Comparison of ENCODE assay signal across 8 mouse cellular contexts in the genomic region with DNA sequence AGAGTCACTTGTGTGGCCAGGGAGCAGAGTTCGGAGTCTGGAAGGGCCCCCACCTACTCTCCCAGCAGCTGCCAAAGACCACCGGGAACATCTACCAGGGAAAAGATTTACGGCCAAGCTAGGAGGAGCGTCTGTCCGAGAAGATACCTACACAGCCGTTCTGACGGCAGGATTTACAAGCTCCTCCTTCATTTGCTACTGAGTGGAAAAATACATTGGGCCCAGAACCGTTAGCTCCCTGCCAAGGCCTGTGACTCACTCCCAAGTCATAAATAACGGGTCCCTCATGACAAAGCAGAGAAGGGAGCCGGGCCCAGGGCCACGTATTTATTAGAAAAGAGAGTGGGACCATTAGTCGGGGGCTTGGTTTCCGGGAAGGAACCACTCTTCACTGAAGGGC.
DNase-seq lines count a peak whose midpoint lies in the region; ATAC-seq and TF ChIP-seq lines count a peak whose summit lies in the region.

No protein-coding gene starts in this region.

- TF ChIP-seq CTCF in forebrain, postnatal 0 days (IDR thresholded peaks at IDR 0.05; ENCODE audit: low read depth), result no peak
- no peak for TF ChIP-seq CTCF in C2C12 (IDR thresholded peaks at IDR 0.05; ENCODE audit: control insufficient read depth, insufficient read depth, insufficient read length)

- H3K9ac ChIP-seq in forebrain, embryonic 11.5 days (ENCODE audit: low read length), result no peak overlapping the region
- H3K9ac ChIP-seq in forebrain, postnatal 0 days, result no peak overlapping the region
- no peak overlapping the region for H3K9ac ChIP-seq in limb, embryonic 15.5 days
- H3K9ac ChIP-seq in forebrain, embryonic 12.5 days, result no peak overlapping the region

- no peaks in the 10 kb centered on the region for H3K27me3 ChIP-seq in forebrain, embryonic 11.5 days (ENCODE audit: control insufficient read depth, insufficient read depth, low read length)
- no peaks in the 10 kb centered on the region for H3K27me3 ChIP-seq in forebrain, postnatal 0 days (ENCODE audit: insufficient read depth, low read length)
- H3K27me3 ChIP-seq in C2C12 (ENCODE audit: control insufficient read depth, insufficient read depth, insufficient read length), result no peaks in the 10 kb centered on the region
- 0 out of 2 replicates have a peak, but pooled peaks cover 2% of the 10 kb centered on the region for H3K27me3 ChIP-seq in limb, embryonic 15.5 days
- no peaks in the 10 kb centered on the region; the same call in 1 of the 2 replicates for H3K27me3 ChIP-seq in forebrain, embryonic 10.5 days (ENCODE audit: poor library complexity, severe bottlenecking)
- H3K27me3 ChIP-seq in forebrain, embryonic 12.5 days, result no peaks in the 10 kb centered on the region

- no peak overlapping the region for H3K4me3 ChIP-seq in forebrain, embryonic 11.5 days (ENCODE audit: low read depth, low read length)
- no peak overlapping the region for H3K4me3 ChIP-seq in forebrain, postnatal 0 days (ENCODE audit: low read depth, low read length)
- no peak overlapping the region for H3K4me3 ChIP-seq in C2C12 (ENCODE audit: insufficient read depth, poor library complexity, severe bottlenecking)
- no peak overlapping the region for H3K4me3 ChIP-seq in limb, embryonic 15.5 days
- H3K4me3 ChIP-seq in forebrain, embryonic 10.5 days, result no peak overlapping the region
- no peak overlapping the region for H3K4me3 ChIP-seq in forebrain, embryonic 12.5 days (replicated peaks)

- no peak for ATAC-seq in forebrain, embryonic 11.5 days (replicated peaks; ENCODE audit: low FRiP score)
- ATAC-seq in forebrain, postnatal 0 days, result no peak
- ATAC-seq in limb, embryonic 15.5 days (ENCODE audit: insufficient number of reproducible peaks, low FRiP score, low TSS enrichment, low read depth), result peak; percentile 68; the same call in 1 of the 2 replicates
- no peak for ATAC-seq in forebrain, embryonic 12.5 days (ENCODE audit: low FRiP score)

- no peaks in the 10 kb centered on the region for H3K79me3 ChIP-seq in C2C12 (ENCODE audit: low read depth)

- H3K36me3 ChIP-seq in forebrain, embryonic 11.5 days (ENCODE audit: control insufficient read depth, insufficient read depth, low read length), result no peaks in the 10 kb centered on the region
- H3K36me3 ChIP-seq in forebrain, postnatal 0 days (ENCODE audit: insufficient read depth), result no peaks in the 10 kb centered on the region
- no peaks in the 10 kb centered on the region for H3K36me3 ChIP-seq in C2C12 (ENCODE audit: control insufficient read depth, insufficient read depth)
- no peaks in the 10 kb centered on the region for H3K36me3 ChIP-seq in limb, embryonic 15.5 days
- H3K36me3 ChIP-seq in forebrain, embryonic 10.5 days (replicated peaks), result no peaks in the 10 kb centered on the region
- H3K36me3 ChIP-seq in forebrain, embryonic 12.5 days (replicated peaks), result no peaks in the 10 kb centered on the region

- WGBS in forebrain, embryonic 11.5 days, result 88% methylated on average over 13 of the region's 13 CpGs
- 66% methylated on average over 13 of the region's 13 CpGs for WGBS in forebrain, postnatal 0 days
- WGBS in limb, embryonic 15.5 days, result 17% methylated on average over 13 of the region's 13 CpGs
- WGBS in forebrain, embryonic 10.5 days, result 90% methylated on average over 13 of the region's 13 CpGs
- WGBS in forebrain, embryonic 12.5 days, result 90% methylated on average over 13 of the region's 13 CpGs

- intact Hi-C loops in gastrocnemius, postnatal 14 days (cut with DNase I; ENCODE audit: low total_unique reads), result no loop called here

- peak; percentile 25 for DNase-seq in forebrain, embryonic 11.5 days (ENCODE audit: low spot score)
- no peak for DNase-seq in forebrain, postnatal 0 days
- DNase-seq in gastrocnemius, postnatal 14 days, result peak; percentile 71
- no peak for DNase-seq in forebrain, embryonic 10.5 days (ENCODE audit: extremely low spot score, low spot score)
- DNase-seq in thymus, postnatal 14 days, result no peak

- no peaks in the 10 kb centered on the region for H3K9me3 ChIP-seq in forebrain, embryonic 11.5 days (ENCODE audit: control insufficient read depth, low read length)
- H3K9me3 ChIP-seq in forebrain, postnatal 0 days (ENCODE audit: low read length), result no peaks in the 10 kb centered on the region
- H3K9me3 ChIP-seq in limb, embryonic 15.5 days, result no peaks in the 10 kb centered on the region
- no peaks in the 10 kb centered on the region for H3K9me3 ChIP-seq in forebrain, embryonic 10.5 days
- no peaks in the 10 kb centered on the region for H3K9me3 ChIP-seq in forebrain, embryonic 12.5 days

- peak overlapping the region; percentile 9 for H3ac ChIP-seq in C2C12 (ENCODE audit: control insufficient read depth, insufficient read length, low read depth)

- no peak overlapping the region for H3K27ac ChIP-seq in forebrain, embryonic 11.5 days (ENCODE audit: low read depth, low read length)
- H3K27ac ChIP-seq in forebrain, postnatal 0 days (ENCODE audit: low read depth, low read length), result no peak overlapping the region
- peak overlapping the region; percentile 68 for H3K27ac ChIP-seq in limb, embryonic 15.5 days
- H3K27ac ChIP-seq in forebrain, embryonic 10.5 days, result no peak overlapping the region
- no peak overlapping the region for H3K27ac ChIP-seq in forebrain, embryonic 12.5 days

- H3K79me2 ChIP-seq in C2C12 (ENCODE audit: control insufficient read depth, insufficient read depth), result no peaks in the 10 kb centered on the region

- H3K4me1 ChIP-seq in forebrain, embryonic 11.5 days (replicated peaks; ENCODE audit: control insufficient read depth, insufficient read depth, low read length), result no peaks in the 10 kb centered on the region
- H3K4me1 ChIP-seq in forebrain, postnatal 0 days (ENCODE audit: insufficient read depth), result no peaks in the 10 kb centered on the region
- peaks cover 37% of the 10 kb centered on the region for H3K4me1 ChIP-seq in limb, embryonic 15.5 days
- peaks cover 7% of the 10 kb centered on the region for H3K4me1 ChIP-seq in forebrain, embryonic 10.5 days
- H3K4me1 ChIP-seq in forebrain, embryonic 12.5 days, result no peaks in the 10 kb centered on the region

- H3K4me2 ChIP-seq in forebrain, embryonic 11.5 days (ENCODE audit: low read depth, low read length, severe bottlenecking), result no peak overlapping the region
- H3K4me2 ChIP-seq in forebrain, postnatal 0 days (ENCODE audit: low read depth), result no peak overlapping the region
- no peak overlapping the region for H3K4me2 ChIP-seq in limb, embryonic 15.5 days
- H3K4me2 ChIP-seq in forebrain, embryonic 12.5 days, result no peak overlapping the region

TF ChIP-seq in C2C12, 6 proteins besides CTCF, POLR2A, EP300 and RAD21:
- peak; percentile 81 for TF ChIP-seq FOSL1 (IDR thresholded peaks at IDR 0.05; ENCODE audit: insufficient read depth, low read length, poor library complexity, severe bottlenecking)
- TF ChIP-seq MYOG (IDR thresholded peaks at IDR 0.05; ENCODE audit: control insufficient read depth, extremely low read depth, insufficient read length), result no peak

Comparison
In these comparisons a context has a peak if more than half of its experiments do, and no peak if none do; other contexts are left out.
1. DNase-seq: peak in forebrain, embryonic 11.5 days (single experiment) and gastrocnemius, postnatal 14 days (single experiment); none in forebrain, postnatal 0 days (single experiment), forebrain, embryonic 10.5 days (single experiment) and thymus, postnatal 14 days (single experiment).